Mouse (Mus musculus): ENCODE results near the gene Nos1.

- TF ChIP-seq CTCF (IDR thresholded peaks at IDR 0.05; ENCODE audit: low read depth) (no peak), EP300 (IDR thresholded peaks at IDR 0.05; ENCODE audit: low read depth) (no peak)
These were observed 215.1 kb downstream of the Nos1 start for GRCm38 (mm10) chr5:117995911-117996310.

All from heart, postnatal 0 days (tissue).